Mouse (Mus musculus): Measurements from ENCODE around the gene Psmb5.

- no peak for TF ChIP-seq CTCF (IDR thresholded peaks at IDR 0.05; ENCODE audit: low read depth)
- TF ChIP-seq EP300 (IDR thresholded peaks at IDR 0.05; ENCODE audit: low read depth) = no peak
Observed at GRCm38 (mm10) chr14:54640121-54640520, 22.3 kb upstream of the Psmb5 start.
